Mouse (Mus musculus) spleen, adult 2 months (tissue): ENCODE data around the gene Ctdspl.

Source experiments
- CTCF ChIP-seq: fragments of 200-500 bp; IDR thresholded peaks from 2 replicates; pipeline ENCODE4 v1.5.1; 2011; ENCODE audit warnings: mild to moderate bottlenecking, inconsistent platforms; ENCODE audit not compliant: insufficient read depth, insufficient read length, insufficient replicate concordance; ENCODE audit errors: extremely low read depth
- POLR2A ChIP-seq: fragments of 200-500 bp; IDR thresholded peaks from 2 replicates; pipeline ENCODE4 v1.6.1; 2011; ENCODE audit warnings: low read depth, low read length, inconsistent platforms

GRCm38 (mm10) chr9:119040101-119040775 lies 114.0 kb downstream of the Ctdspl start:
- TF ChIP-seq CTCF (no peak), POLR2A (no peak)
